Mouse (Mus musculus) heart, adult 9 months (tissue): Measurements from ENCODE around the gene Mapk8ip3.
"Not testable (repeated sequence)": the region's sequence is repeated elsewhere in the genome, so short reads cannot be mapped to it uniquely, and the experiment has no call there.

Experiments
- DNase-seq, 2 experiments: peaks; one replicate each; pipeline ENCODE4 v3.0.0; 2022; ENCODE audit warnings: low spot score in 2 of 2

The Mapk8ip3 gene

GRCm38 (mm10) chr17:24936259-24937237, at the start of gene Mapk8ip3:
Gene Mapk8ip3 (minus strand): TSS chr17:24936977.
- peak; percentile 92 to 95 for DNase-seq

- DNase-seq, result peak in 1 of 2 experiments; percentile 99
Observed at GRCm38 (mm10) chr17:24960852-24961715, 24.3 kb upstream of the Mapk8ip3 start.

GRCm38 (mm10) chr17:24960135-24960851, 23.5 kb upstream of the Mapk8ip3 start, which contains the start of gene Jpt2:
Gene Jpt2 (minus strand): TSS chr17:24960689.
- peak in 1 of 2 experiments; percentile 98 for DNase-seq

- DNase-seq, result peak in 1 of 2 experiments; percentile 5
Observed at GRCm38 (mm10) chr17:24959371-24959770, 22.6 kb upstream of the Mapk8ip3 start.

- DNase-seq, result no peak
Observed at GRCm38 (mm10) chr17:24953291-24953690, 16.5 kb upstream of the Mapk8ip3 start.

- no peak for DNase-seq
Observed at GRCm38 (mm10) chr17:24950671-24951070, 13.9 kb upstream of the Mapk8ip3 start.

GRCm38 (mm10) chr17:24948204-24948603, 11.4 kb upstream of the Mapk8ip3 start:
- DNase-seq, result no peak

- DNase-seq, result not testable (repeated sequence)
Observed at GRCm38 (mm10) chr17:24943589-24943988, 6.8 kb upstream of the Mapk8ip3 start.

- DNase-seq, result no peak
Observed at GRCm38 (mm10) chr17:24943036-24943435, 6.3 kb upstream of the Mapk8ip3 start.

- DNase-seq, result peak in 1 of 2 experiments; percentile 28
Observed at GRCm38 (mm10) chr17:24942453-24942852, 5.7 kb upstream of the Mapk8ip3 start.

GRCm38 (mm10) chr17:24937266-24937665, 489 bp upstream of the Mapk8ip3 start:
- no peak for DNase-seq

GRCm38 (mm10) chr17:24935666-24936065, 1.1 kb downstream of the Mapk8ip3 start:
- DNase-seq, result no peak

- no peak for DNase-seq
Observed at GRCm38 (mm10) chr17:24934926-24935325, 1.9 kb downstream of the Mapk8ip3 start.

- no peak for DNase-seq
Observed at GRCm38 (mm10) chr17:24933163-24933562, 3.6 kb downstream of the Mapk8ip3 start.

- no peak for DNase-seq
Observed at GRCm38 (mm10) chr17:24932431-24932830, 4.3 kb downstream of the Mapk8ip3 start.

GRCm38 (mm10) chr17:24929506-24929905, 7.3 kb downstream of the Mapk8ip3 start:
- DNase-seq, result no peak

GRCm38 (mm10) chr17:24923246-24923645, 13.5 kb downstream of the Mapk8ip3 start:
- DNase-seq, result no peak

- DNase-seq, result no peak
Observed at GRCm38 (mm10) chr17:24913984-24914383, 22.8 kb downstream of the Mapk8ip3 start.

- DNase-seq, result no peak
Observed at GRCm38 (mm10) chr17:24907591-24907990, 29.2 kb downstream of the Mapk8ip3 start.

- no peak for DNase-seq
Observed at GRCm38 (mm10) chr17:24903767-24904166, 33.0 kb downstream of the Mapk8ip3 start.
